27 mouse cellular contexts compared by ENCODE assay signal in genomic region chr2:130032661-130033060, GRCm38 (mm10). TPM values are rescaled to one million over a fixed set of nuclear protein-coding genes. Genes with fewer than 3 reads are reported as not detected.
DNase-seq lines count a peak whose midpoint lies in the region; ATAC-seq lines count a peak whose summit lies in the region.
"Had no signal": no experiment of that assay in that cellular context is flagged by ENCODE, and none has a peak within 500 bp of the region (broad histone marks: within the 10 kb centered on the region; RNA-seq: fewer than 3 reads in every experiment).

No protein-coding gene starts in this region.

- DNase-seq in cerebellum, postnatal 14 days = peak; percentile 34 to 46
- no peak for DNase-seq in cerebellum, adult 9-11 months
- peak; percentile 20 to 33 for DNase-seq in heart, postnatal 10 days
- DNase-seq in ovary, postnatal 14 days (ENCODE audit: low spot score) = peak; percentile 5
- DNase-seq in ovary, postnatal 10 days (ENCODE audit: low spot score) = no peak
- DNase-seq: adrenal gland, postnatal 25 days; gastrocnemius, postnatal 14 days; heart, adult 2 months; kidney, adult 9 months; kidney, postnatal 25 days; liver; spleen, adult 18-20 months; thymus, postnatal 14 days had no signal

- H3K27me3 ChIP-seq in heart, embryonic 11.5 days (ENCODE audit: control insufficient read depth, insufficient read depth, low read length) = no peaks in the 10 kb centered on the region
- no peaks in the 10 kb centered on the region for H3K27me3 ChIP-seq in kidney, embryonic 16.5 days (ENCODE audit: insufficient read depth, low read length)
- H3K27me3 ChIP-seq: heart, embryonic 15.5 days; neural tube, embryonic 13.5 days had no signal

- intact Hi-C loops in heart, postnatal 10 days (cut with DNase I) = no loop called here

- WGBS in heart, embryonic 11.5 days (ENCODE audit: insufficient replicate concordance) = 69% methylated on average over 3 of the region's 3 CpGs
- 69% methylated on average over 3 of the region's 3 CpGs for WGBS in kidney, embryonic 16.5 days

- H3K9me3 ChIP-seq in heart, embryonic 11.5 days (replicated peaks; ENCODE audit: control insufficient read depth, low read length) = no peaks in the 10 kb centered on the region
- no peaks in the 10 kb centered on the region for H3K9me3 ChIP-seq in kidney, embryonic 16.5 days (ENCODE audit: low read length)
- H3K9me3 ChIP-seq: embryonic facial prominence, embryonic 10.5 days; heart, embryonic 15.5 days; limb, embryonic 10.5 days; midbrain, embryonic 10.5 days; neural tube, embryonic 13.5 days had no signal

- no peak overlapping the region for H3K27ac ChIP-seq in heart, embryonic 11.5 days (ENCODE audit: low read depth, low read length)
- no peak overlapping the region for H3K27ac ChIP-seq in kidney, embryonic 16.5 days (ENCODE audit: low read length)
- H3K27ac ChIP-seq: embryonic facial prominence, embryonic 10.5 days; heart, adult 2 months; heart, embryonic 15.5 days; hindbrain, postnatal 0 days; layer of hippocampus, adult 2 months; limb, embryonic 10.5 days; midbrain, embryonic 10.5 days; neural tube, embryonic 13.5 days had no signal

- no peaks in the 10 kb centered on the region for H3K36me3 ChIP-seq in heart, embryonic 11.5 days (ENCODE audit: control insufficient read depth, insufficient read depth, low read length)
- no peaks in the 10 kb centered on the region for H3K36me3 ChIP-seq in kidney, embryonic 16.5 days (ENCODE audit: insufficient read depth, low read length)
- H3K36me3 ChIP-seq: embryonic facial prominence, embryonic 10.5 days; heart, embryonic 15.5 days; limb, embryonic 10.5 days; midbrain, embryonic 10.5 days; neural tube, embryonic 13.5 days had no signal

- 0 out of 2 replicates have a peak, but pooled peaks cover 4% of the 10 kb centered on the region for H3K4me1 ChIP-seq in heart, embryonic 11.5 days (ENCODE audit: control insufficient read depth, insufficient read depth, low read length)
- no peaks in the 10 kb centered on the region for H3K4me1 ChIP-seq in kidney, embryonic 16.5 days (ENCODE audit: insufficient read depth, low read length)
- H3K4me1 ChIP-seq: embryonic facial prominence, embryonic 10.5 days; limb, embryonic 10.5 days; neural tube, embryonic 13.5 days had no signal

- ATAC-seq in heart, embryonic 11.5 days (replicated peaks; ENCODE audit: insufficient number of reproducible peaks, low FRiP score, low TSS enrichment) = no peak
- ATAC-seq in kidney, embryonic 16.5 days (ENCODE audit: low FRiP score, low TSS enrichment) = no peak
- ATAC-seq: CD4-positive, CD25-positive, alpha-beta regulatory T cell, adult 4 months; hindbrain, postnatal 0 days; intestine, embryonic 16.5 days; midbrain, embryonic 16.5 days had no signal

- no peak overlapping the region for H3K4me3 ChIP-seq in heart, embryonic 11.5 days (ENCODE audit: low read depth, low read length)
- H3K4me3 ChIP-seq in kidney, embryonic 16.5 days (ENCODE audit: low read length) = no peak overlapping the region
- H3K4me3 ChIP-seq: embryonic facial prominence, embryonic 10.5 days; heart, adult 2 months; heart, embryonic 15.5 days; layer of hippocampus, adult 2 months; limb, embryonic 10.5 days; midbrain, embryonic 10.5 days; myocyte; neural tube, embryonic 13.5 days had no signal

- no peak overlapping the region for H3K9ac ChIP-seq in heart, embryonic 11.5 days (ENCODE audit: low read depth, low read length)
- H3K9ac ChIP-seq in kidney, embryonic 16.5 days (replicated peaks; ENCODE audit: low read length) = no peak overlapping the region
- H3K9ac ChIP-seq: heart, embryonic 15.5 days; neural tube, embryonic 13.5 days had no signal

- H3K4me2 ChIP-seq in heart, embryonic 11.5 days = no peak overlapping the region
- no peak overlapping the region for H3K4me2 ChIP-seq in kidney, embryonic 16.5 days (replicated peaks; ENCODE audit: low read depth, low read length)
- H3K4me2 ChIP-seq: heart, embryonic 15.5 days; neural tube, embryonic 13.5 days had no signal

RNA-seq across cellular contexts. Expression of gene Tgm3, which starts 20.5 kb away (rescaled TPM):
- under 1 TPM; 0.05 TPM for total RNA-seq in heart, postnatal 10 days (2021)
- polyA plus RNA-seq in heart, embryonic 11.5 days (2014; fragmentation: Nextera tagmentation; extraction: Ambion mirVana) = 0.06 TPM in 1 of 2 replicates, not detected in the other
- not detected in 2 replicates for polyA plus RNA-seq in kidney, embryonic 16.5 days (2015; fragmentation: Nextera tagmentation; extraction: Ambion mirVana)
- total RNA-seq: heart, adult 2 months; hindbrain, postnatal 0 days had no signal
- polyA plus RNA-seq: CD4-positive, CD25-positive, alpha-beta regulatory T cell, adult 4 months; embryonic facial prominence, embryonic 10.5 days; heart, embryonic 15.5 days; liver, embryonic 16.5 days; midbrain, embryonic 10.5 days; midbrain, embryonic 16.5 days; myocyte had no signal

Comparison
In these comparisons a context has a peak if more than half of its experiments do, and no peak if none do; other contexts are left out.
1. DNase-seq: peak in cerebellum, postnatal 14 days (2 of 2), heart, postnatal 10 days (2 of 2) and ovary, postnatal 14 days (single experiment); none in cerebellum, adult 9-11 months (single experiment) and ovary, postnatal 10 days (single experiment).